Mouse (Mus musculus): ENCODE measurements around the gene Dusp6. TPM values are rescaled to one million over a fixed set of nuclear protein-coding genes. Genes with fewer than 3 reads are reported as not detected.
A peak's percentile ranks its signal among the peaks of the same experiment; 100 is the strongest.
"Not testable (repeated sequence)": the region's sequence is repeated elsewhere in the genome, so short reads cannot be mapped to it uniquely, and the experiment has no call there.

The Dusp6 gene
- 39.4 and 40.6 TPM in 2 replicates for polyA plus RNA-seq (2015; fragmentation: Nextera tagmentation; extraction: Ambion mirVana)

GRCm38 (mm10) chr10:99262867-99263379 lies at the start of gene Dusp6:
Dusp6 (plus strand) TSS chr10:99263231.
- H3K9ac ChIP-seq: peak within 1 kb of the TSS; percentile 98
- H3K36me3 ChIP-seq: peaks cover 21% of the 10 kb centered on the region
- peak within 1 kb of the TSS; percentile 89 for H3K4me2 ChIP-seq
- peaks cover 29% of the 10 kb centered on the region for H3K4me1 ChIP-seq
- H3K27ac ChIP-seq (replicated peaks): peak within 1 kb of the TSS; percentile 99
- H3K27me3 ChIP-seq (replicated peaks): no peaks in the 10 kb centered on the region
- no peaks in the 10 kb centered on the region for H3K9me3 ChIP-seq
- peak within 1 kb of the TSS; percentile 95 for H3K4me3 ChIP-seq
- WGBS: under 1% methylated on average over 29 of the region's 29 CpGs
- peak; percentile 88 for ATAC-seq (ENCODE audit: extremely low read depth, insufficient number of reproducible peaks, low FRiP score, low TSS enrichment)

DNA sequence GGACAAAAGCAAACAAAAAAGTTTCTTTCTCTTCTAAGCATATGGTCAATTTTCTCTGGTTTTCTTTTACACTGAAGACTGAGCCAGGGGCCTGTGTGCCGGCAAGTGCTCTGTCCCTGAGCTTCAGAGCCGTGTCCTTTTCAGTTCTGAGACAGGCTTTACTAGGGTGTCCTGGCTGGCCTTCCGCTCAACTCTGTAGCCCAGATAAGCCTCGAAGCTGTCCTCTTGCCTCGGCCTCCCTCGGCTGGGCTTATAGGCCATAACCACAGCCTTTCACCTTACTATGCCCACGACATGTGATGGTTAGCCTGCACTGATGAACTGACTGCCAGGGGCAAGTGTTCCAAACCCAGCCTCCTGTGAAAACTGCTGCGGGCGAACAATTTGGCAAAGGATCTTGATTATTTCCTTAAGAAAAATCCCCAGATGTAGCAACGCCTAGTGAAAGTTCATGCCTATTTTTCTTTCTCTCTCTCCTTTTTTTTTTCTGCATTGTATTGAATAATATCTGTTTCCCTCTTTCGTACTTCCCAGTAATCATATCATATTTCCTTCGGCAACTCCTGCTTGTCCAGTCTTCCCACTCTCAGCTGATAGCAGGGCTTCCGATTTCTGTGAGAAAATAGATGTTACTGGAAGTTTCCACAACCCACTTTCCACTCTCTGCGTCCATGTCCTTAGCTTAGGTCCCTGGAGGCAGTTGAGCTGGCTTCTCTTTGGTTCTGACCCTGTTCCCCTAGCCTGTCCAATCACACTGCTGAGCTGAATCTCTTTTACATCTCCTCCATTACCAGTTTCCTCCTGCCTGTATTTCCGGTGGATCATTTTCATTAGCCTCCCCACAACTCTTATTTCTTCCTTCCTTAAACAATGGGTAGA lies 48.4 kb upstream of the Dusp6 start:
- no peak overlapping the region for H3K9ac ChIP-seq
- ATAC-seq (ENCODE audit: extremely low read depth, insufficient number of reproducible peaks, low FRiP score, low TSS enrichment): no peak
- WGBS: 51% methylated on average over 15 of the region's 15 CpGs
- H3K27ac ChIP-seq (replicated peaks): peak overlapping the region; percentile 71
- H3K27me3 ChIP-seq (replicated peaks): no peaks in the 10 kb centered on the region
- no peak overlapping the region for H3K4me2 ChIP-seq
- H3K36me3 ChIP-seq: no peaks in the 10 kb centered on the region
- H3K9me3 ChIP-seq: no peaks in the 10 kb centered on the region
- peaks cover 10% of the 10 kb centered on the region for H3K4me1 ChIP-seq
- H3K4me3 ChIP-seq: no peak overlapping the region

DNA sequence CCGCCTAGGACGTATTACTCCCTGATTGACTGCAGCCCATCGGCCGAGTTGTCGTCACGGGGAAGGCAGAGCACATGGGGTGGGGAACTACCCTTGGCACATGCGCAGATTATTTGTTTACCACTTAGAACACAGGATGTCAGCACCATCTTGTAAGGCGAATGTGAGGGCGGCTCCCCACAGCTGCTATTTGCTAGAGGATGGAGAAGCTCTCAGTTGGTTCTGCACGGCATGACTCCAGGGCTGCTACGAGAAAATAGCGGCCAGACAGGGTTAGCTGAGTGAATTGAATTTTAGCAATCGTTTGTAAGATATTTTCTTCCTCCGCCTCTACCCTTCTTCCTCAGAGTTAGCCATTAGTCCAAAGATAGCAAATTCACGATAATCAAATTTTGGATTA lies 46.5 kb upstream of the Dusp6 start:
- not testable (repeated sequence) for H3K4me2 ChIP-seq; H3K4me3 ChIP-seq; H3K9ac ChIP-seq; H3K27ac ChIP-seq (replicated peaks); H3K9me3 ChIP-seq; H3K4me1 ChIP-seq; H3K36me3 ChIP-seq; ATAC-seq (ENCODE audit: extremely low read depth, insufficient number of reproducible peaks, low FRiP score, low TSS enrichment); H3K27me3 ChIP-seq (replicated peaks)
- 86% methylated on average over 15 of the region's 15 CpGs for WGBS

GRCm38 (mm10) chr10:99221540-99221939 lies 41.5 kb upstream of the Dusp6 start:
- H3K27ac ChIP-seq (replicated peaks): no peak overlapping the region
- H3K9ac ChIP-seq: no peak overlapping the region
- no peak overlapping the region for H3K4me3 ChIP-seq
- no peak for ATAC-seq (ENCODE audit: extremely low read depth, insufficient number of reproducible peaks, low FRiP score, low TSS enrichment)
- WGBS: 84% methylated on average over 8 of the region's 8 CpGs
- H3K4me1 ChIP-seq: peaks cover 7% of the 10 kb centered on the region
- no peaks in the 10 kb centered on the region for H3K9me3 ChIP-seq
- H3K36me3 ChIP-seq: no peaks in the 10 kb centered on the region
- H3K27me3 ChIP-seq (replicated peaks): no peaks in the 10 kb centered on the region
- no peak overlapping the region for H3K4me2 ChIP-seq

DNA sequence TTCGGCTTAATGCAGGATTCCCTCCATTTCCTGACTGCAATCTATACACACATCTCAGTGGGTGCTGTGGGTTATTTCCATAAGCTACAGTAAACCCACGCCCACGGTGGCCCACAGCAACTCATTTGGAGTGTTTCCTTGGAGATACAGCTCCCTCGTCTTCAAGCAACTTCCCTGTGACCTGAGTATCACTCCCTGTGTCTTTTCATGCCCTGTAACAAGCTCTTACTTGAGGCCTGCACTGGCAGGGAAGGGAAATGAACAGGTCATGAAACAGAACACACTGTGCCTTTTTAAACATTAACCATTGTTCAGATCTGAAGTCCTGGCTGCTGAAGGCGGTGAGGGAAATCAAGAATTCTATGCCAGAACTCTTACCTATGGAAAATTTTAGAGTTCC lies 40.3 kb upstream of the Dusp6 start:
- Histone ChIP-seq H3K4me3 (no peak overlapping the region), H3K9me3 (no peaks in the 10 kb centered on the region), H3K9ac (no peak overlapping the region), H3K36me3 (no peaks in the 10 kb centered on the region), H3K4me2 (no peak overlapping the region), H3K27me3 (replicated peaks) (no peaks in the 10 kb centered on the region), H3K27ac (replicated peaks) (no peak overlapping the region), H3K4me1 (peaks cover 16% of the 10 kb centered on the region)
- ATAC-seq (ENCODE audit: extremely low read depth, insufficient number of reproducible peaks, low FRiP score, low TSS enrichment): no peak
- WGBS: 73% methylated on average over 5 of the region's 5 CpGs

- WGBS: 51% methylated on average over 3 of the region's 3 CpGs
- Histone ChIP-seq H3K27ac (replicated peaks) (no peak overlapping the region), H3K4me3 (no peak overlapping the region), H3K4me1 (peaks cover 31% of the 10 kb centered on the region), H3K27me3 (replicated peaks) (no peaks in the 10 kb centered on the region), H3K9ac (no peak overlapping the region), H3K4me2 (no peak overlapping the region), H3K36me3 (no peaks in the 10 kb centered on the region), H3K9me3 (no peaks in the 10 kb centered on the region)
- no peak for ATAC-seq (ENCODE audit: extremely low read depth, insufficient number of reproducible peaks, low FRiP score, low TSS enrichment)
Measured at GRCm38 (mm10) chr10:99224218-99224617, 38.8 kb upstream of the Dusp6 start.

- Histone ChIP-seq H3K9me3 (no peaks in the 10 kb centered on the region), H3K4me2 (no peak overlapping the region), H3K9ac (no peak overlapping the region), H3K36me3 (no peaks in the 10 kb centered on the region), H3K4me3 (no peak overlapping the region), H3K27me3 (replicated peaks) (no peaks in the 10 kb centered on the region), H3K27ac (replicated peaks) (no peak overlapping the region), H3K4me1 (peaks cover 34% of the 10 kb centered on the region)
- 83% methylated on average over 5 of the region's 5 CpGs for WGBS
- no peak for ATAC-seq (ENCODE audit: extremely low read depth, insufficient number of reproducible peaks, low FRiP score, low TSS enrichment)
Measured at GRCm38 (mm10) chr10:99226782-99227181, 36.2 kb upstream of the Dusp6 start.

DNA sequence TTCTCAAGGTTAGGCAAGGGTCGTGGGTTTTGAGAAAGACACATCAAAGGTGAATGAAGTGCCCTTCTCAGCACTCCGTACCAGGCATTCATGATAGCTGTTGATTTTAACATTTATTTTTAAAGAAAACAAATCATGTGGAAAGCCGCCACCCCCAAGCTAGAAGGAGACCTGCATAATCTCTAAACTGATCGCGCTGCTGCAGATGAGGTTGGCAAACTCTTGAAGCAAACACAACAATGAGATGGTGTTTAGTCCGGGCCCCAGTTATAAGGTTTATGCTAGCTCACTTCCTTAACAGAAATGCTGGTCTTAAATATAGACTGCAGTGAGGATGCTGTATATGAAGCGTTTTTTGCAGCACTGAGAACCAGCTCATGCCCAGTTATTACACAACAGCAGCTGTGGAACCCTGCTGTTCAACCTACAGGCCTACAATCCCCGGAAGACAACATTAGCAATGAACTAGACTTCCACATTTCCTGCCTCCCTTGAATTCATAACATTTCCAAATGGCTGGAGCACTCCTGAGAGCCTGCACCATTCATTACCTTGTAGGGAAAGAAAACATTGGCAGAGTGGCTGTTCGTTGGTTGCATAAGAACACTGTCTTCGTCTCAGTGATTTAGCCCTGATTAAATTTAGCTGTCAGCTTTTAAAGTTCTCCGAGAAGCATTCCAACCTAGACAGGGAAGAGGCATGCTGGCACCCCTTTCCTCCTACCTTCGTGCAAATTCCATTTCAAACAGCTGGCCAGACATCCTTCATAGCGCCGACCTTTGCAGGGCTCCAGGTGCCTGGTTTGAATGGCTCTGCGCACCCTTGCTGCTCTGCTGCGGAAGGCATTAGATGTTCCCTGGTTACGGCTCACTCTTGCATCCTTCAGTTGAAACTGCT lies 34.8 kb upstream of the Dusp6 start:
- WGBS: 37% methylated on average over 17 of the region's 17 CpGs
- peak overlapping the region; percentile 27; the same call in 1 of the 2 replicates for H3K4me3 ChIP-seq
- no peak for ATAC-seq (ENCODE audit: extremely low read depth, insufficient number of reproducible peaks, low FRiP score, low TSS enrichment)

GRCm38 (mm10) chr10:99229031-99229684 lies 33.9 kb upstream of the Dusp6 start:
- H3K4me1 ChIP-seq: peaks cover 38% of the 10 kb centered on the region
- no peaks in the 10 kb centered on the region for H3K27me3 ChIP-seq (replicated peaks)
- peak overlapping the region; percentile 58 for H3K4me2 ChIP-seq
- ATAC-seq (ENCODE audit: extremely low read depth, insufficient number of reproducible peaks, low FRiP score, low TSS enrichment): no peak; the same call in 1 of the 2 replicates
- no peaks in the 10 kb centered on the region for H3K9me3 ChIP-seq
- peak overlapping the region; percentile 51 for H3K27ac ChIP-seq (replicated peaks)
- peak overlapping the region; percentile 63; the same call in 1 of the 2 replicates for H3K9ac ChIP-seq
- no peaks in the 10 kb centered on the region for H3K36me3 ChIP-seq
- H3K4me3 ChIP-seq: peak overlapping the region; percentile 27; the same call in 1 of the 2 replicates
- 16% methylated on average over 16 of the region's 16 CpGs for WGBS

More for the DNA sequence above, 34.8 kb upstream of the Dusp6 start:
- Histone ChIP-seq H3K27me3 (replicated peaks) (no peaks in the 10 kb centered on the region), H3K4me1 (peaks cover 41% of the 10 kb centered on the region), H3K27ac (replicated peaks) (peak overlapping the region; percentile 70), H3K4me2 (peak overlapping the region; percentile 58), H3K36me3 (no peaks in the 10 kb centered on the region), H3K9me3 (no peaks in the 10 kb centered on the region), H3K9ac (peak overlapping the region; percentile 51; the same call in 1 of the 2 replicates)

DNA sequence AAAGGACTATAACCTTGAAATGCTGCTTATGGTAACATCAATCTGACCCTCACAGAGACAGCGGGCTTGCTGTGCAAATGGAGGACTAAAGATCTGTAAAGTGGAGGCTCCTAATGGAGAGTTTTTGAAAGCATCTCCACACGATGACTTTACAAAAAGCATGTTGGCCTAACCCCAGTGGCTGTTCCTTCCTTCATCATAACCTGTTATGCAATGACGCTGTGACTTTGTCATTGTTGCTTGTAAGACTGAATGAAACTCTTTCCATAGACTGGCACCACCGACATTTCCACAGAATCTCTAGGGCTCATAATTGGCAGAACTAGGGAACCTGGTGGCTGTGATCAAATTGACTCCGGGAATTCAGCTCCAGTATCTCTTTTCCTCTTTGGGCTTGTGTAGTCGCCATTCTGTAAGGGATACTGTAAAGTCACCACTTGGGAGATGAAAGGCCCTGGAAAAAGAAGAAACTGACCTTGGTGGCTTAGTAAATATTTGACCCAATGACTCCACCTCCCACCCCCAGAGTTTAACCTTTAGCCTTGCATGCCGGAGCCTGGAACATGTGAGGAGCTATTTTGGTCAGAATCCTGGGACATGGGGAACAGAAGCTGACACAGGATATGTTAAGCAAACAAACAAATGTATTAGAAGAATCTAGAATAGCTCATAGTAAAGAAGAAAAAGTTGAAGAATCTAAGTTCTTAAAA lies 30.4 kb upstream of the Dusp6 start:
- H3K27me3 ChIP-seq (replicated peaks): no peaks in the 10 kb centered on the region

More for the DNA sequence above, 30.4 kb upstream of the Dusp6 start:
- no peaks in the 10 kb centered on the region for H3K9me3 ChIP-seq
- H3K9ac ChIP-seq: no peak overlapping the region
- H3K27ac ChIP-seq (replicated peaks): no peak overlapping the region
- H3K4me2 ChIP-seq: no peak overlapping the region
- 56% methylated on average over 7 of the region's 7 CpGs for WGBS
- ATAC-seq (ENCODE audit: extremely low read depth, insufficient number of reproducible peaks, low FRiP score, low TSS enrichment): no peak
- no peaks in the 10 kb centered on the region for H3K36me3 ChIP-seq
- H3K4me3 ChIP-seq: no peak overlapping the region
- H3K4me1 ChIP-seq: peaks cover 35% of the 10 kb centered on the region
